Mouse (Mus musculus) retina, postnatal 7 days (tissue): ENCODE data around the gene Lima1.
"Not testable (repeated sequence)": the region's sequence is repeated elsewhere in the genome, so short reads cannot be mapped to it uniquely, and the experiment has no call there.

Source experiments
- DNase-seq: peaks from one replicate; pipeline ENCODE4 v3.0.0-alpha.2; 2012; ENCODE audit warnings: low read depth, low spot score

Gene Lima1

GRCm38 (mm10) chr15:99805673-99806072, 69.6 kb downstream of the Lima1 start:
- no peak for DNase-seq

GRCm38 (mm10) chr15:99803186-99803644, 72.0 kb downstream of the Lima1 start:
- DNase-seq = no peak

- no peak for DNase-seq
These were observed 73.2 kb downstream of the Lima1 start for GRCm38 (mm10) chr15:99801885-99802572.

GRCm38 (mm10) chr15:99799706-99800105, 75.5 kb downstream of the Lima1 start:
- DNase-seq = no peak

DNA sequence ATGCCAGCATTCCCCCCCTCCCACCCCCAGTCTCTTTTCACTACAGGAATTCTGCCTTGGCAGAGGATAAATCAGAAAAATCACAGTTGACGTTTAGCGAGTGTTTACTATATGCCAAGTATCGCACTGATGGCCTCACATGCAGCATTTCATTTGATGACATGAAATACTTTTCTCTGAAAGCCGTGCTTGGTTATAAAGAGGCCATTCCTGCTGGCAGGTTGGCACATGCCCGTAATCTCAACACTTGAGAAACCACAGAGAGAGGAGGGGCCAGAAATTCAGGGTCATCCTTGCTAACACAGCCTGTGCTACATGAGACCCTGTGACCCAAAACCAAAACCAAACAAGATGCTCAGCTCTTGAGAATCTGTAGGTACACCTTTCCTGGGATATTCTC, 77.4 kb downstream of the Lima1 start:
- no peak for DNase-seq

DNA sequence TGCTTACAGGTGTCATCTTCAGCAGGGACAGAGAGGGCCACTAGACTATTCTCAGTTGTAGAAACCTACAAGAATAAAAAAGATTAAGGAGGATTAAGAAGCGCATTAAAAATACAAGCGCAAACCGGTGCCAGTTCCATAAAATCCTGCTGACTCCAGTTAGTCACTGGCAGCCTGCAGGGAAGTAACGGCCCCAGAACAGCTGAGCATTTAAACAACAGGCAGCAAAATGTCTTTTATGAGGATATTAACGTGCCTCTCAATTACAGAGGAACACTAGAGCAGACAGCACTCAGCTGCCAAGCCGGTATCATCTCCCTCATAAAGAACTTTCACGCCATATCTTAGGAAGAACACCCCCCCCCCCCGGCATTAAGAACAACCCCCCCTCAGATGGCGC, 78.5 kb downstream of the Lima1 start:
- no peak for DNase-seq

DNA sequence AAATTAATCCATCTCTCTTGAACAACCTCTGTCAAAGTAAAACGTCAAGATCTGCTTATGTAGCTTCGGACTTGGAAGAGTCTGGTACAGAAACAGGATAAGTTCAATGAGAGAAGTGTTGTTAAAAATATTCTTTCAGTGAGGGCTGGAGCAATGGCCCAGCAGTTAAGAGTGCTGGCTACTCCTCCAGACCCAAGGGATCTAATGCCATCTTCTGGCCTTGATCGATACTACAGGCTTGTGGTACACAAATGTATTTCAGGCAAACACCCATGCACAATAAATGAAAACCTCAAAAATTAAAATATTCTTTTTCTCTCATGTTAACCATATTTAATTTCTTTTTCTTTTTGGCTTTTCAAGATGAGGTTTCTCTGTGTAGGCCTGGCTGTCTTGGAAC, 79.2 kb downstream of the Lima1 start:
- DNase-seq = no peak

GRCm38 (mm10) chr15:99792221-99792815, 82.9 kb downstream of the Lima1 start:
- no peak for DNase-seq

GRCm38 (mm10) chr15:99791003-99791402, 84.3 kb downstream of the Lima1 start:
- DNase-seq = no peak

- DNase-seq = no peak
These were observed 84.8 kb downstream of the Lima1 start for GRCm38 (mm10) chr15:99790464-99790863.

DNA sequence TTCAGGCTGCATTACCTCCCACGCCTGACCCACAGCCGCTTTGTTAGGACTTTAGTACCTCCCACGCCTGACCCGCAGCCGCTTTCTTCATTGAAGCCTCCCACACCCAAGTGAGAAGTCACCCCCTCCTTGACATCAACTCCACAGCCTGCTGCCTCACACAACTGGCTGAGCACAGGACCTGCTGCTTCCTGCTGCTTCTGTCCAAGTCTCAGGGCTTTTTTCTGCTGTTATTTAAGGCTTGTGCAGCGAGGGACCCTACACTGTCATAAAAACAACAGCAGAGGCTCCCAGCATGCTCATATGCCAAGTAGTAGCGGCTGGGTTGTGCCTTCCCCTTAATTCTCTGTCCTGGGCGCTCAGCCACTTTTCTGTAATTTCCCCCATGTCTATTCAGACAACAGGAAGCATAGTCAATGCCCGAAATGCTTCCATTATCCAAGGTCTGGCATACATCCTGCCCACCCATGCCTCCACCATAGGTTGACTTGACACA, 87.6 kb downstream of the Lima1 start:
- DNase-seq = no peak

DNA sequence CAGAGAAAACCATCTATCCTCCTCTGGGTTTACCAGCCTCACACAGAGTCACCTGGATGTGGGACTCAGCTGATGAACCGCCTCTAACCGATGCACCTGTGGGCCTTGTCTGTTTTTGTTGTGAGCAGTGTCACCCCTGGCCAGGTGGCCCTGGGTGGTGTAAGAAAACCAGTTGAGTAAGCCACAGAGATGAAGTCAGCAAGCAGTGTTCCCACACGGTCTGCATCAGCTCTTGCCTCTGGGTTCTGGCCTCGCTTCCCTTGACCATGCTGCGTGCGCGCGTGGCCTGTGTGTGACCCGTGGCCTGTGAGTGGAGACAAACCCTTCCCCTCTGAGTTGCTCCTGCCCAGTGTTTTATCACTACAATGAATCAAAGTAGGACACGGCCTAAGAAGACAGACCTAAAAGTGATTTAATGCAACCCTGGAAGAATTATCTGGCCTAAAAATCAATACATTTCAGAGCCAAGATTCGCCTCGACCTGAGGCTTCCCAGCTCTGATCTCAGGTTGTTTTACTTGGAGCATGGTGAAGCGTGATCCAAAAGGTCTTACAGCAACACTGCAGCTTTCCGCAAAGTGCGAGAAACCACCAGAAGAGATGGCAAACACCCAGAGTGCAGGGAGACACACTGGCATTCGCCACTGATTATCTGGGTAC, 96.5 kb downstream of the Lima1 start:
- DNase-seq = no peak

GRCm38 (mm10) chr15:99778148-99778547, 97.1 kb downstream of the Lima1 start:
- DNase-seq = peak; percentile 49

DNA sequence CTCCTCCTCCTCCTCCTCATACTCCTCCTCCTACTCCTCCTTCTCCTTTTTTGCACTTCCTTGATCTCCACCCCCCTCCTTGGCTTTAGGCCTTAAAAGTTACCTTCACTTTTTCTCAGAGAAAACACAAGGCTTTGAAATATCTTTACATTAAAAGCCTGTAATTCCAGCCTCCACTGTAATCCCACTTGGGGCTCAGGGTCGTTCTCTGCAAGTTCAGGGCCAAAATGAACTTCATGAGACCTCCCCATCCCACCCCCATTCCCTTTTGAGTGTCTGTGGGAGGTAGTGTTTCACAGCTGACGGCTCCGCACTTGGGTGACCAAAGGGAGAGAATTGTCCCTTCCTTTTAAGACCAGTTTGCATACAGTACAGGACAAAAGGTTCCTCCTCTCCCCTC, 102.3 kb downstream of the Lima1 start:
- DNase-seq = no peak

GRCm38 (mm10) chr15:99772881-99772924, 102.6 kb downstream of the Lima1 start, which contains the start of gene Cers5:
Cers5 (minus strand) TSS chr15:99772885.
- not testable (repeated sequence) for DNase-seq

GRCm38 (mm10) chr15:99772277-99772880, 102.9 kb downstream of the Lima1 start:
- peak; percentile 47 for DNase-seq

DNA sequence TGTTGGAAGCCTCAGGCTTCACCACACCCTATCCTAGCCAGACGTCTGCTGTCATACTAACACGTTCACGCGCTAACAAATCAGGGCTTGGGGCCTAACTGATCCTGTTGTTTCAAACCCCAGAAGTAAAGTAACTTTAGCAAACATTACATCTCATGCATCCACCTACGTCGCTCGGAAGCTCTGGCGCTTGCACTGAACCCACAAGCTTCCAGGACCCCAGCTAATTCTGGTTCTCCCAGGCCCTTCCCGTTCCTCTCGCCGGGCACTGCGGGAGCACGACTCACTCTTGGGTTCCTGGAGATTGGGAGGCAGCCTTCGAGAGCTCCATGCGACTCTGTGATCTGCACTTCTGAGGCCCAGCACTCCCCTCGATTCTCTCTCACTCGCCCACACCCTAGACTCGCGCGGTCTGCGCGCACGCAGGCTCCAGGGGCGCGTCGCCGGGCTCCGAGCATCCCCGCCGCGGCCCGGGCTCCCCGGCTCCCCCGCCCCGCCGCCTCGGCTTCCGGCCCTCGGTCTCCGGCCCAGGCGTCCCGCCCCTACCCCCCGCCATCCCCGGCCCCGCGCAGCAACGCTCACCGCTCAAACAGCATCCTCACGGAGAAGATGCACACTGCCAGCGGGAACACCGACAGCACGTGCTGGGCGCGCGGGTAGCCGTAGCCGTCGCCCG, 103.5 kb downstream of the Lima1 start:
- no peak for DNase-seq

- DNase-seq = no peak
These were observed 104.2 kb downstream of the Lima1 start for GRCm38 (mm10) chr15:99771004-99771500.

GRCm38 (mm10) chr15:99768761-99769160, 106.5 kb downstream of the Lima1 start:
- DNase-seq = no peak

DNA sequence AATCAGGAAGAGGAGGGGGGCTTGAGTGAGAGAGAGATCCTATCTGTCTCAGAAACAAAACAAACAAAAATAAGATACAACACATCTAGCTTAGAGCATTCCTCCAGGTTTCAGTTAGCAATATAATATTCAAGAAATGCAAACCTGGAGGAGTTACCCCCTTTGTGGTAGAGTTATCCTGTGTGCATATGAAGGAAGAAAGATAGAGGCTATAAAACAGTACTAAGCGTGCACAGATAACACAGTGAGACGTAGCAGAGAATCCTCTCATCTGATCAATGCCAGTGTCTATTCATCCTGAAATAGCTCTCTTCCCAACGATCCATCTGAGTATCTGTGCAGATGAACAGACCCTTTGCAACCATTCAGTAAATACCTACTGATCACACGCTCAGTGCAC, 107.8 kb downstream of the Lima1 start:
- DNase-seq = no peak

DNA sequence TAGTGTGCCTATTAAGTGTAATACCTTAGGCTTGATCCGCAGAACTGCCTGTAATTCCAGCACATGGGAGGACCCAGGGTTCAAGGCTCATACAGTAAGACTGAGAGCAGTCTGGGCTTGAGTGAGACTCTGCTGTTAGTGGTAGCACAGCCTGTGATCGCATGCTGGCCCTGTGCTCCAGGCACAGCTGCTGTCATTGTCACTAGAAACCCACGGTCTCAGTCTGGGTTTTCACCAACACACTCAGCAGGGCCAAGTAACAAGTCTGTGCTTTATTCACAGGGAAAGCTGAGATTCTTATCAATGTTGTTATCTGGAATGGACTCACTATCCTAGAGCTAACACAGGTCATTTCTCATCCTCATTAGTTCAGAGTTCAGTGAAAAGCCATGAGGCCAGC, 121.1 kb downstream of the Lima1 start:
- no peak for DNase-seq

GRCm38 (mm10) chr15:99740229-99740628, 135.0 kb downstream of the Lima1 start:
- DNase-seq = no peak
